Mouse (Mus musculus) testis, adult 2 months (tissue): ENCODE results near the gene Sema4d.

Experiments
- CTCF ChIP-seq: fragments of 200-500 bp; IDR thresholded peaks from 2 replicates; pipeline ENCODE4 v1.5.1; 2012; ENCODE audit warnings: low read depth, mild to moderate bottlenecking, inconsistent platforms, low read length, moderate library complexity; ENCODE audit not compliant: control insufficient read depth, insufficient read depth, insufficient replicate concordance
- POLR2A ChIP-seq: fragments of 200-500 bp; IDR thresholded peaks from 2 replicates; pipeline ENCODE4 v1.6.1; 2012; ENCODE audit warnings: low read depth, mild to moderate bottlenecking, inconsistent platforms, low read length, moderate library complexity; ENCODE audit not compliant: control insufficient read depth

DNA sequence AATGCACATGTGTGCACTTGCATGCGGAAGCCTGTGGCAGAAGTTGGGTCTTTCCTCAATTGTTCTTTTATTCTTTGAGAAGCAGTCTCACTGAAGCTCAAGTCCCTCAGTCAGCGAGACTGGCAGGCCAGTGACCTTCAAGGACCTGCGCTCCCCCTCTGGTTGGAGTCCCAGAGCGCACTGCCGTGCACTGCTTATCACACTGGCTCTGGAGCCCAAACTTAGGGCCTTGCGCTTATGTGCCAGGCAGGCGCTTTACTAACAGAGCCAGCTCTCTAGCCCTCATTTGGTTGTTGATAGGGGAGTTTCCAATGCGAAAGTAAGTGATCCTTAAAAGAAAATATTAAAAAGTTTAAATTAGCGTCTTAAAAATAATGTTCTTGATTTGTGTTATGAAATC is 139.6 kb downstream of the Sema4d start:
- TF ChIP-seq CTCF = no peak
- no peak for TF ChIP-seq POLR2A
